Mouse (Mus musculus): ENCODE measurements at regions not wholly inside any gene's neighbourhood (a gene's known extent, or its start where the extent isn't known, plus 50 kb on each side); places are given as distances from the start of the nearest gene placed in this dataset.
"Not testable (repeated sequence)": the region's sequence is repeated elsewhere in the genome, so short reads cannot be mapped to it uniquely, and the experiment has no call there.

DNA sequence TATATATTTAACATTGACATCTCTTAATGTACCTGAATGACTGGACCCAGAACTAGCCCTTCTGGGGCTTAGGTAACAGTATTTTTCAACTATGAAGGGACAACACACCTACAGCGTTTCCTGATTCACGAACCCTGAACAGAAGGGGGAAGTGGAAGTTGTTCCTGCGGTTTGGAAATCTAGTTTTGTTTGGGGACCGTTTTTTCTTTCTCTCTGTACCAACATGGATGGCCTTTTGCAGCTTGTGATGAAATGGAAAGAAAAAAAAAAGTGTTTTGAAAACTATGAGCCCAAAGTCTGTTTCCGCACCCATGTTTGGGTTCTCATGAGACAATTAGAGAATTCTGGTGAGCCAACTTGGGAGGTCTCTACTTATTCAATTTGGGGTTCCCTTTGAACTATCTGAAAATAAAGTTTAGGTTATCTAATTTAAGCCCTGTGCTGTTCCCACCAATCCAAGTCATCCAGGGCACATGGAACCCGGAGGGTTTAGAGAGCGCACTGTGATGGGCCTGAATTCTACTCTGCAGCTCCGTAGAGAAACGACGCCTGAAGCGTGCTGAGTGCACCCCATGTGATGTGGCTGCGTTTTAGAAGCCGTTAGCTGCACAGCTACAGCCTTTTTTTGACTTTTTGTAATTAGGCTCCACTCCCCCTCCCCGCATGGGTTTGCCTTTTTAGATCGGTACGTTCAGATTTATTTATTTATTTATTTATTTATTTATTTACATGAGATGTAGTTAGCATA, 137.0 kb upstream of the Rapgef5 start:
- Histone ChIP-seq H3K27me3 (no peaks in the 10 kb centered on the region), H3K9ac (no peak overlapping the region), H3K36me3 (replicated peaks) (no peaks in the 10 kb centered on the region), H3K4me3 (replicated peaks) (no peak overlapping the region), H3K4me2 (no peak overlapping the region), H3K27ac (replicated peaks) (no peak overlapping the region), H3K9me3 (replicated peaks) (no peaks in the 10 kb centered on the region), H3K4me1 (replicated peaks) (no peaks in the 10 kb centered on the region)
- no peak for ATAC-seq (ENCODE audit: insufficient read depth)
- 62% methylated on average over 16 of the region's 16 CpGs for WGBS (ENCODE audit: insufficient replicate concordance)

DNA sequence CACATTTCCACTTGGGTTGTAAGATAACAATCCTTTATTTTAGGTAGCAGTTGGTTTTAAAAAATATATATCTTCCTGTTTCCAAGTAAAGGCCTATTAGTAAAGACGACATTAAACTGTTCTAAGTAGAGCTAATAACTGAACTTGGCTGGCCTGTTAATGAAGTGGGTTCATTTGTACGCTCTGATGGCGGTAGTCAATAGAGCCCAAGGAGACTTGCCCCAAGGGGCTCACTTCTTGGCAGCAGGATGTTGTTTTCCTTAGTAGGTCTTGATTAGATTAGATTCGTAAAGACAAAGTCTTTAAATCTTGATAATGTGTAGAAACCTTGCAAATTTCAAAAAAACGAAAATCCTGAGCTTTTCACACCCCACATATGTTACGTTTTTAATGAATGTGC, 135.4 kb upstream of the Rapgef5 start:
- no peaks in the 10 kb centered on the region for H3K9me3 ChIP-seq (replicated peaks)
- no peak overlapping the region for H3K4me3 ChIP-seq (replicated peaks)
- H3K4me2 ChIP-seq: no peak overlapping the region
- no peak for ATAC-seq (ENCODE audit: insufficient read depth)
- H3K27ac ChIP-seq (replicated peaks): no peak overlapping the region
- no peaks in the 10 kb centered on the region for H3K36me3 ChIP-seq (replicated peaks)
- 62% methylated on average over 6 of the region's 6 CpGs for WGBS (ENCODE audit: insufficient replicate concordance)
- H3K9ac ChIP-seq: no peak overlapping the region
- H3K27me3 ChIP-seq: no peaks in the 10 kb centered on the region
- H3K4me1 ChIP-seq (replicated peaks): no peaks in the 10 kb centered on the region

DNA sequence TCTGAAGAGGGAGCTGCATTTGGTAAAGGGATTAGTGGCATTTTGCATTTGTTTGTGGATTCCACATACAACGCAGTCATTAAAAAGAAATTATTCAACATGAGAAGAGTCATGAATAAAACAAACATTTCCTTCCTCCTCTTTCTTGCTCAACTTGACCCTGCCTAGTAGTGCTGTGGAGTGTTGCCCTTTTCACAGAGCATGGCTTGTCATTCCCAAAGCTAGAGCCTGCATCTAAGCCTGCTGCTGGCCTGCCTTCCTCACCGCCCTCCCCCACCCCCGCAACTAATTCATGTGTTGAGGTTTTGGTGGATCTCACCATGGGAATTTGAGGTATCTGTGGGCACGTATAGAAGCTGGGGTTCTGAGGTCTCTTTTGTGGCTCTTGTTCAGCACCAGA, 133.6 kb upstream of the Rapgef5 start:
- not testable (repeated sequence) for H3K9ac ChIP-seq
- WGBS (ENCODE audit: insufficient replicate concordance): 52% methylated on average over 1 of the region's 4 CpGs

DNA sequence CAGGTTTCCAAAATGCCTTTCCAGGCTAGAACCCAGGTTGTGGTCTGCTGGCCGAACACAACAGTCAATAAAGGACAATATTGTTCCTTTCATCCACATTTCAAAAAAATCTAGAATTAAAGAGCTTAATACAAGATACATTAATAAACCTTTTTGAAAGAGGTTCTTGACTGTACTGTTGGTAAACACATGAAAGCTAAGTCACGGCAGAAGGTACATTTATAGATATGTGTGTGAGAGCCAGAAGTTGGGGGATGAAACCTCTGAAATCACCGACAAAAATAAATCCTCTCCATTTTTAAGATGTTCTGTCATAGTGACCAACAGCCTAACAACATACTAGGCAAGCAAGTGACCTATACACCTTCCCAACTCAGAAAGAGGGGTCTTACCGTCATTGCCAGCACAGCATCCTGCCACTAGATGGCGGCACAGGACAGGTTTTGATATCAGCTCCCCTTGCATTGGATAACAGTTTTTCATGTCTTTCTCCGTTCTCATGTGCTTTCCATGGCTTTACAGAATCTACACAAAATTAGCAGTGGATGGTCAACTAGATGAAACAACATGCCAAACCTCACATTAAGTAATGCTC, 131.1 kb upstream of the Rapgef5 start:
- Histone ChIP-seq H3K36me3 (replicated peaks) (no peaks in the 10 kb centered on the region), H3K9me3 (replicated peaks) (no peaks in the 10 kb centered on the region), H3K27me3 (no peaks in the 10 kb centered on the region), H3K9ac (no peak overlapping the region), H3K4me3 (replicated peaks) (no peak overlapping the region), H3K4me2 (no peak overlapping the region), H3K27ac (replicated peaks) (no peak overlapping the region), H3K4me1 (replicated peaks) (no peaks in the 10 kb centered on the region)
- 0 out of 2 replicates have a peak, but pooled peaks have one; percentile 18 for ATAC-seq (ENCODE audit: insufficient read depth)
- WGBS (ENCODE audit: insufficient replicate concordance): 17% methylated on average over 6 of the region's 6 CpGs

More for the DNA sequence above, 133.6 kb upstream of the Rapgef5 start:
- H3K27me3 ChIP-seq; H3K9me3 ChIP-seq (replicated peaks); H3K27ac ChIP-seq (replicated peaks); ATAC-seq (ENCODE audit: insufficient read depth); H3K36me3 ChIP-seq (replicated peaks); H3K4me3 ChIP-seq (replicated peaks); H3K4me2 ChIP-seq; H3K4me1 ChIP-seq (replicated peaks): not testable (repeated sequence)

DNA sequence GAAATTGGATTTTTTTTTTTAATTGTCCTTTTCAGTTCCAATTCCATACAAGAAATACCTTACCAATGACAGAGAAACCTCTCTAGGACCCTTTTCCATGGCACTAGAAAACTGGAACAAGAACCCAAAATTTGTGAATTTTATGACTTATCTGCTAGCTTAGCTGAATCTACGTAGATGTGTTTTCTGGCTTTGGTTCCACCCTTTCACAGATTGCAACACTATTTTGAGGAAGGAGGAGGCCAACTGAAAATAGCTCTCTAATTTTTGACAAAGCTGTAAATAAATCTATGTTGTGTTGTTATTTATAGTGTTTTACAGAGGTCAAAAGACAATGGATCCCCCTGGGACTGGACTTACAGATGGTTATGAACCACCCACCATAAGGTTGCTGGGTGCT, 130.6 kb upstream of the Rapgef5 start:
- Histone ChIP-seq H3K4me2 (no peak overlapping the region), H3K36me3 (replicated peaks) (no peaks in the 10 kb centered on the region), H3K9me3 (replicated peaks) (no peaks in the 10 kb centered on the region), H3K4me1 (replicated peaks) (no peaks in the 10 kb centered on the region), H3K27ac (replicated peaks) (no peak overlapping the region), H3K9ac (no peak overlapping the region), H3K4me3 (replicated peaks) (no peak overlapping the region), H3K27me3 (no peaks in the 10 kb centered on the region)
- 22% methylated on average over 1 of the region's 1 CpGs for WGBS (ENCODE audit: insufficient replicate concordance)
- ATAC-seq (ENCODE audit: insufficient read depth): no peak

DNA sequence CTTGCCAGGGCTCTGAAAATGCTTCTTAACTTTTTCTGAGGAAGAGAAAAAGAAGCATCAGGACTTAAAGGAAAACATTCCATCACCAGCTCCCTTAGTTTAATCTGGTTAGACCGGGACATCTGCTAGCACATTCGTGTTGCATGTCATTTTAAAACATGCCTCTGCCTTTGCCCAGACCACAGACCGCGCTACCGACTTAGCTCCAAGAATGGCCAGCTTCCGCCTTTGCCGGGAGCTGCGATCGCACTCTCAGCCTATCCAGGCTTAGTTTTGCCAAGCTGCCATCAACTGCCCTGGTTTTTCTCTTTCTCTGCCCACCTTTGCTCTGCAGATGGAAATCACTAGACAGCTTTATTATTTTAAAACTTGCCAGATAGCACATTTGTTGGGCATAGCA, 129.3 kb upstream of the Rapgef5 start:
- ATAC-seq (ENCODE audit: insufficient read depth): no peak
- Histone ChIP-seq H3K4me3 (replicated peaks) (no peak overlapping the region), H3K4me1 (replicated peaks) (no peaks in the 10 kb centered on the region), H3K4me2 (no peak overlapping the region), H3K36me3 (replicated peaks) (no peaks in the 10 kb centered on the region), H3K27me3 (no peaks in the 10 kb centered on the region), H3K9ac (no peak overlapping the region), H3K9me3 (replicated peaks) (no peaks in the 10 kb centered on the region), H3K27ac (replicated peaks) (no peak overlapping the region)
- 60% methylated on average over 9 of the region's 9 CpGs for WGBS (ENCODE audit: insufficient replicate concordance)

DNA sequence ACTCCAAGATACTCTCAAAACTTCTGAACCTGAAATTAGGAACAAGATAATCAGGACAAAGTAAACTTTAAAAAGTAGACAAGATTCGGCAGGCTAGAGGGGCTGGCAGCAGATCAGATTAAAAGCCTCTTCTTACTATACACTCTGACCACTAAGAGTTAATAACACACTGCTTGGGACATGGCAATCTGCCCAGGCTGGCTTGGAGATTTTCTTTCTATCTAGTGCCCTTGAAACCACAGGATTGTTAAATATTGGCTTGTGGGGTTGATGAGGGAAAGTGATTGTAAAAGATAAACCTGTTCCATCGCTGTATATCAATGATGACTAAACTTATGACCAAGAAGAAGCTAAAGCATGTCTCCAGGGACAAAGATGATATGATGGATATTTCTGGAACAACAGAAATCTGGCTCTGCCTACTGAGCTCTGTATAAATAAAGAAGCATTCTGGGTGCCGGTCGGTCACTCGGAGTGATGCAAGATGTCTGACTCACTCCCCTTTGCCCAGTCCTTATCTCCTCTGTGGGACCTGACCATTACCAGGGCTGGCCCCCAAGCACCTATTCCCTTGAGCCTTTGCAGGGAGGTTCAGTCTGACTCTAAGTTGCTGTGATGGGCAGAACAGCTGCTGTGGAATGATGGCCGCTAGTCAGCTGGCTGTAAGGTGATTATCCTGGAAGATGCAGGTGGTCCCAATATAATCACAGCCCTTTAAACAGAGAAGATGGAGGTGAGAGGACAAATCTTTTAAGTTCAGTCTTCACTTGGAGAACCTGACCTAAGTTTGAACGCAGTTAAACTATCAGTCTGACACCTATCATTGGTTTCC, 126.5 kb upstream of the Rapgef5 start:
- Histone ChIP-seq H3K4me3 (replicated peaks) (no peak overlapping the region), H3K36me3 (replicated peaks) (no peaks in the 10 kb centered on the region), H3K4me2 (no peak overlapping the region), H3K27me3 (no peaks in the 10 kb centered on the region), H3K9ac (no peak overlapping the region), H3K4me1 (replicated peaks) (no peaks in the 10 kb centered on the region), H3K9me3 (replicated peaks) (no peaks in the 10 kb centered on the region), H3K27ac (replicated peaks) (no peak overlapping the region)
- WGBS (ENCODE audit: insufficient replicate concordance): 51% methylated on average over 7 of the region's 7 CpGs
- ATAC-seq (ENCODE audit: insufficient read depth): peak; percentile 69

DNA sequence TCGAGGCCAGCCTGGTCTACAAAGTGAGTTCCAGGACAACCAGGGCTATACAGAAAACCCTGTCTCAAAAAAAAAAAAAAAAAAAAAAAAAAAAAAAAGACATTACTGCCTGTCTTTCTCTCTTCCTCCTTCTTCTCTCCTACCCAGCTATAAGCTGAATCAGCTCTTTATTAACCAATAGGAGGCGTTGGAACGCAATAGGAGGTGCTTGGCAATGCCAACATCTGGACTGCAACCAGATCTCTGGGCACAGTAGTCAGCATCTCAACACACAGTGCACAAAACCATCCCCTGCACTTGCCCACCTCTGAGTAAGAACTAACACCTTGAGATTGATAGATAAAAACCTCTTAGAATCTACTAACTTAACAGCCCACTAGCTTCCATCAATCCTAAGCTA, 118.8 kb upstream of the Rapgef5 start:
- no peak overlapping the region for H3K27ac ChIP-seq (replicated peaks)

DNA sequence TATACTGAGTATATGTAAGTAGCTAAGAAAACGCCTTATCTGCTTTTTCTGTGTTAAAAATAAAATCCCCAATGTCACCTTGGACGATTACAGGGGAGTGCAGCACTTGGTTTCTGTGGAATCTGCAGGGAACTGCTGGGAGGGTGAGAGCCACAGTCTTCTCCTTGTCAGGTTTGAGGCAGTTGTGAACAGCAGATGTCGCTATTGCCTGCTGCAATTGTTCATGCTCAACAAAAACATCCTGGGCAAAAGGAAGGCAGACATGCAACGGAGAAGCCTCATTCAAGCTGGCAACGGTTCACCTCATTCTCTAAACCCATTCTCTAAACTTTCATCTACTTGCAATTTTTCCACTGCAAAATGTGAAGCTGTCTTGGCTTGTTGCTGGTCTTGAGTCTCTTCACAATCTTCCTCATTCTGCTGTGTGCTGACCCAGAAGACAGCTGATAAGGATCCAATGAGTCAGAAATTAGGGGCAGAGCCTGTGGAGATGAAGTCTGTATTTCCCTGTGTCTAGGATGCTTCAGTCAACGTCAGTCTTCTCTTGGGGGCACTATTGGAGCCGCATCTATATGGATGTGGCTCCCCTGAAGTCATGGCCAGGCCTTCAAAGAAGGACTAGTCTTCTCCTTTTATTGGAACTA, 112.6 kb upstream of the Rapgef5 start:
- Histone ChIP-seq H3K27me3 (no peaks in the 10 kb centered on the region), H3K4me2 (no peak overlapping the region), H3K9me3 (replicated peaks) (no peaks in the 10 kb centered on the region), H3K36me3 (replicated peaks) (no peaks in the 10 kb centered on the region), H3K27ac (replicated peaks) (no peak overlapping the region), H3K4me3 (replicated peaks) (no peak overlapping the region), H3K4me1 (replicated peaks) (0 out of 2 replicates have a peak, but pooled peaks cover 4% of the 10 kb centered on the region), H3K9ac (no peak overlapping the region)
- 9% methylated on average over 7 of the region's 7 CpGs for WGBS (ENCODE audit: insufficient replicate concordance)
- no peak for ATAC-seq (ENCODE audit: insufficient read depth)

More for the DNA sequence above, 118.8 kb upstream of the Rapgef5 start:
- Histone ChIP-seq H3K27me3 (no peaks in the 10 kb centered on the region), H3K9ac (no peak overlapping the region), H3K9me3 (replicated peaks) (no peaks in the 10 kb centered on the region), H3K4me2 (no peak overlapping the region), H3K36me3 (replicated peaks) (no peaks in the 10 kb centered on the region), H3K4me3 (replicated peaks) (no peak overlapping the region), H3K4me1 (replicated peaks) (no peaks in the 10 kb centered on the region)
- WGBS (ENCODE audit: insufficient replicate concordance): 80% methylated on average over 3 of the region's 3 CpGs
- ATAC-seq (ENCODE audit: insufficient read depth): no peak

DNA sequence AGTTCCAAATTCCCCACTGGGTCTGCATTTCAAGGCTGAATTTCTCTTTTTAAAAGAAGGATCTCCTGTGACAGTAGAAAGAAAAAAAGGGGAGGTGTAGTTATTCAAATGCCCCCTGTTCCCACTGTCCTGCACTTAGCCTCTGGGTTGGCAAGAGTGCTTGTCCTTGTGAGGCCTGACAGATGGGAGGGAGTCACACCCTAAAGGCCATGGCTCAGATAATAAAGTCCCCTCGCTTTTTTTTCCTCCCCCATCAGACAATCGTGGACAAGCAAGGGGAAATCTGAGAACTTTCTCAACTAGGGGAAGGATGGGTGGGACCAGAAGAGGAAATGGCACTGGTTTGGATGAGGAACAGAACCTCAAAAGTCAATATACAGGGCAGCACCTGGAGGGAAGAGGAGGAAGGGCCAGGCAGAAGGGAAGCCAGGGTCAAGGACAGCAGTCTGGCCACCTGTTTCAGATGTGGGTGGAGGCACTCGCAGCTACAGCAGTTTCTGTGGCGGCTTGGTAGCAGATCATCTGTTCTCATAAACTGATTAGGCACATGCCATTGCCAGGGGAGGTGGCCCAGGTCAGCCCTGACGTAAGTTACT, 112.0 kb upstream of the Rapgef5 start:
- Histone ChIP-seq H3K9me3 (replicated peaks) (no peaks in the 10 kb centered on the region), H3K4me2 (no peak overlapping the region), H3K4me3 (replicated peaks) (no peak overlapping the region), H3K27me3 (no peaks in the 10 kb centered on the region; the same call in 1 of the 2 replicates), H3K27ac (replicated peaks) (no peak overlapping the region), H3K4me1 (replicated peaks) (0 out of 2 replicates have a peak, but pooled peaks cover 4% of the 10 kb centered on the region), H3K9ac (no peak overlapping the region), H3K36me3 (replicated peaks) (no peaks in the 10 kb centered on the region)
- no peak for ATAC-seq (ENCODE audit: insufficient read depth)
- WGBS (ENCODE audit: insufficient replicate concordance): 15% methylated on average over 5 of the region's 5 CpGs
